Mouse (Mus musculus) neural tube, embryonic 12.5 days (tissue): ENCODE data around the gene Ctbs. TPM values are rescaled to one million over a fixed set of nuclear protein-coding genes. Genes with fewer than 3 reads are reported as not detected.
A peak's percentile ranks its signal among the peaks of the same experiment; 100 is the strongest.

Experiments
- ATAC-seq: fragments of 200-750 bp; cut with Nextera tagmentation; 2 replicates; pipeline ENCODE4 v1.8.0; 2017; ENCODE audit warnings: low read depth, mild to moderate bottlenecking, moderate TSS enrichment, moderate library complexity; ENCODE audit not compliant: low FRiP score
- H3K27ac ChIP-seq: fragments of 300-500 bp; sonication (generic); 2 replicates; pipeline ENCODE4 v1.5.1; 2016
- H3K27me3 ChIP-seq: fragments of 300-500 bp; sonication (generic); replicated peaks from 2 replicates; pipeline ENCODE4 v1.6.1; 2016; ENCODE audit warnings: mild to moderate bottlenecking
- H3K36me3 ChIP-seq: fragments of 300-500 bp; sonication (generic); 2 replicates; pipeline ENCODE4 v1.6.1; 2016; ENCODE audit warnings: mild to moderate bottlenecking
- H3K4me1 ChIP-seq: fragments of 300-500 bp; sonication (generic); 2 replicates; pipeline ENCODE4 v1.6.1; 2016
- H3K4me2 ChIP-seq: fragments of 300-500 bp; sonication (generic); replicated peaks from 2 replicates; pipeline ENCODE4 v1.6.1; 2016; ENCODE audit warnings: mild to moderate bottlenecking
- H3K4me3 ChIP-seq: fragments of 300-500 bp; sonication (generic); 2 replicates; pipeline ENCODE4 v1.5.1; 2016
- H3K9ac ChIP-seq: fragments of 300-500 bp; sonication (generic); 2 replicates; pipeline ENCODE4 v1.6.1; 2016; ENCODE audit warnings: mild to moderate bottlenecking
- H3K9me3 ChIP-seq: fragments of 300-500 bp; sonication (generic); 2 replicates; pipeline ENCODE4 v1.6.1; 2016; ENCODE audit warnings: mild to moderate bottlenecking
- WGBS: fragments of 180-500 bp; shearing (Covaris S2); methylation state at CpG from one replicate; pipeline ENCODE4 v1.1.7; 2016; 5-methylcytosine and 5-hydroxymethylcytosine counted together
- polyA plus RNA-seq: library from polyadenylated mRNA; unstranded; fragments of >200 nt; fragmentation: Nextera tagmentation; extraction: Ambion mirVana; gene quantifications from 2 replicates; pipeline ENCODE4 v1.2.1, GENCODE M21; 2016

Ctbs gene
- polyA plus RNA-seq, 1 experiment from 2014 or later: 5.6 TPM

DNA sequence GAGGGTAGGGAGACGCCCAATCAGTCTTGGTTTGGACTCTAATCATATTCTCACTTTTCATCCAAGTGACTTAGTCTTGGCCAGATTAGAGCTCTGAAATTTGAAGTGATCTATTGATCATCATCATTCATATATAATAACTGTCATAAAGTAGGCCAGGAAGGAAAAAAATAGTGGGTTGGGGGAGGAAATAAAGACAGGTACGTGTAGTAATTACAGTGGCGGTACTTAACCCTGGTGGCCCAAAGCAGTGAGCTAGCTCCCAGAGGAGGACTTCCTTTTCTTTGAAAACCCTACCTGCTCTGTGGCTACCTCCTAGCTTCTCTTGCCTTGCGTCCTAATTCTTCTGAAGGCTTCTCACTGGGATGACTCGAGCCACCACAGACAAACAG is 51.2 kb downstream of the Ctbs start:
- no peak overlapping the region for H3K27ac ChIP-seq
- ATAC-seq: no peak
- WGBS: 11% methylated on average over 5 of the region's 5 CpGs

DNA sequence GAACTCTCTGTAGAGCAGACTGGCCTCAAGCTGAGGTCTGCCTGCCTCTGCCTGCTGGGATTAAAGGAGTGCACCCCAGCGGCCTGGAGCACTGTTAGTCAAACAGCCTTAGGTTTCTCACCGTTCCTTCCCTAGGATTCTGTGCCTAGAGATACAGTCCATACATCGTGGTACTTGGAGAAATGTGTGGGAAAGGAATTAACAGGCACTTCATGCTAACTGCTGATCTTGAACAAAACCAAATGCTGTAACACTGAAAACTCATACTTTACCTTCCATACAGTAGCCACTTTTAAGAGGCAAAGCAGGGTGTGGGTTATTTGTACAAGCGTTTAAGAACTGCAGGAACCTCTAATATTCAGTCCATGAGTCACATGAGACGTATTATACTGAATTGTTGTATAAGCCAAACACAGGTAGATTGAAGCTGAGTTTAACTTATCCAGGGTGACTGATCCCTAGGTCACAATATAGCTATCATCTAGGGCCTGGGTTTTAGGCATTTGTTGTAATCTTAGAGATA is 52.1 kb downstream of the Ctbs start:
- peaks cover 28% of the 10 kb centered on the region for H3K36me3 ChIP-seq

More for the DNA sequence above, 51.2 kb downstream of the Ctbs start:
- Histone ChIP-seq H3K9ac (peak overlapping the region; percentile 85), H3K4me3 (peak overlapping the region; percentile 68), H3K36me3 (peaks cover 22% of the 10 kb centered on the region), H3K4me2 (peak overlapping the region; percentile 70), H3K27me3 (no peaks in the 10 kb centered on the region), H3K9me3 (no peaks in the 10 kb centered on the region), H3K4me1 (peaks cover 17% of the 10 kb centered on the region)

DNA sequence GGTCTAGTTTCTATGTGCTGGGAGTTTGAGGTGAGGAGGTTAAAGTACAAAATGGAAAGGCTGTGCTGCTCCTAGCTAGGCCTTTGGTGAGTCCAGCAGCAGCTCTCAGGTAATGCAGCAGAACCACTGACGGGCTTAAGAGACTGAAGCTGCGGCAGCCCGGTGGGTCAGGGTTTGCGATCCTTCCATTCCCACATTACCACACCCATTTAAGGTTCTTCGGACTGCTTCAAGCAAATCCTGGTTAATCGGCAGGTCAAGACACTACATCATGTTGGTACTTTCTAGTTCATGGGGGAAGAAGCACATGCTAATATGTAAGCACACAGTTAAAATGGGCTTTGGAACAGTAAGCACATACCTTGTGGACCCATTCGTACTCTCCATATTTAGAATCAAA is 57.1 kb downstream of the Ctbs start:
- H3K4me3 ChIP-seq: no peak overlapping the region
- no peak for ATAC-seq
- 96% methylated on average over 7 of the region's 7 CpGs for WGBS
- H3K27me3 ChIP-seq: no peaks in the 10 kb centered on the region
- H3K4me2 ChIP-seq: no peak overlapping the region
- peaks cover 6% of the 10 kb centered on the region; the same call in 1 of the 2 replicates for H3K4me1 ChIP-seq
- no peak overlapping the region for H3K9ac ChIP-seq
- no peaks in the 10 kb centered on the region for H3K9me3 ChIP-seq
- no peak overlapping the region for H3K27ac ChIP-seq
- peaks cover 56% of the 10 kb centered on the region for H3K36me3 ChIP-seq

More for the DNA sequence above, 52.1 kb downstream of the Ctbs start:
- Histone ChIP-seq H3K4me1 (peaks cover 17% of the 10 kb centered on the region), H3K27ac (no peak overlapping the region), H3K4me3 (peak overlapping the region; percentile 68), H3K9ac (peak overlapping the region; percentile 85; the same call in 1 of the 2 replicates), H3K9me3 (no peaks in the 10 kb centered on the region), H3K27me3 (no peaks in the 10 kb centered on the region), H3K4me2 (peak overlapping the region; percentile 70)
- 60% methylated on average over 5 of the region's 5 CpGs for WGBS
- ATAC-seq: no peak

Other genes with a start within 250 kb of the Ctbs start
- gene Lpar3, start 228.8 kb upstream of the Ctbs start, polyA plus RNA-seq: 1.5 and 2.1 TPM in 2 replicates
- gene Ssx2ip, start 45.2 kb upstream of the Ctbs start, polyA plus RNA-seq: 19.0 and 21.6 TPM in 2 replicates
- 7.6 and 8.0 TPM in 2 replicates for gene Spata1, start 50.0 kb downstream of the Ctbs start, polyA plus RNA-seq
- 756 and 823 TPM in 2 replicates for gene Gng5, start 50.0 kb downstream of the Ctbs start, polyA plus RNA-seq
- gene Rpf1, start 71.6 kb downstream of the Ctbs start, polyA plus RNA-seq: 61.9 and 62.5 TPM in 2 replicates
- gene Uox, start 120.6 kb downstream of the Ctbs start, polyA plus RNA-seq: not detected in 2 replicates
- gene Dnase2b, start 165.8 kb downstream of the Ctbs start, polyA plus RNA-seq: not detected in 2 replicates
- gene 4930503B20Rik, start 201.5 kb downstream of the Ctbs start, polyA plus RNA-seq: not detected in 2 replicates
- gene Samd13, start 235.8 kb downstream of the Ctbs start, polyA plus RNA-seq: 0.52 and 0.71 TPM in 2 replicates